Mouse (Mus musculus): ENCODE measurements around the gene a.

DNA sequence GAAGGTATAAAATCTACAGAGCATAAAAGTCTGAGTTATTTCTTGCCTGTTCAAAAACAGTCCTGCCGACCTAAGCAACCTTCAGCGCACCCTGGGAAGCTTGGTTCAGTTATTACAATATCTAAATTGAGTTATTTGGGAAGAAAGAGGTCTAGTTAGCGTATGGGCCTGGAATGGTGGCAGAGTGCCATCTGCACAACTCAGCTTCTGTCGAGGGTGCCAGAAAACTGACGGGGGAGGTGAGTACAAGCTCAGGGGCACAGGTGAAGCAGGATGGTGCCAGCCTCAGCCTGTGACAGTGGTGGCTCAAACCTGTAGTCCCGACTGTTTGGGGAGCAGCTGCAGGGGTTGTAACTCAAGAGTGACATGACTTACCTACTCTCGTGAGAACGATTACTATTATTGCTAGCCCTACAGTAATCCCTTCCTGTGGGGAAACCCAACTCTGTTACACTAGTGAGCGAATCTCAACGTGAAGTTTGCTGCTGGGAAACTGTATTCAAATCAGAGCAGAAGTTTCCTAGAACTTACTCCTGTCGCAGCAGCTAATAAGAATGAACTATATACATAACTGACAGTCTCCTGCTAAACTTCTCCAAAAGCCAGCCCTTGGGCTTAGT is 145.4 kb downstream of the a start:
- TF ChIP-seq CTCF (IDR thresholded peaks at IDR 0.05; ENCODE audit: low read depth) (no peak), EP300 (optimal IDR thresholded peaks at IDR 0.05) (no peak)
